Comparison of ENCODE assay signal across 13 mouse cellular contexts in genomic region chr3:123204658-123205057, GRCm38 (mm10). TPM values are rescaled to one million over a fixed set of nuclear protein-coding genes. Genes with fewer than 3 reads are reported as not detected.
DNase-seq lines count a peak whose midpoint lies in the region; ATAC-seq and TF ChIP-seq lines count a peak whose summit lies in the region.
"Had no signal": no experiment of that assay in that cellular context is flagged by ENCODE, and none has a peak within 500 bp of the region (broad histone marks: within the 10 kb centered on the region; RNA-seq: fewer than 3 reads in every experiment).

No protein-coding gene starts in this region.

- no peak overlapping the region for H3K9ac ChIP-seq in heart, adult 2 months (ENCODE audit: low read depth, low read length)
- H3K9ac ChIP-seq in neural tube, embryonic 15.5 days (replicated peaks), result no peak overlapping the region
- no peak overlapping the region for H3K9ac ChIP-seq in intestine, embryonic 14.5 days (ENCODE audit: low read length)
- H3K9ac ChIP-seq in forebrain, embryonic 16.5 days (replicated peaks; ENCODE audit: low read depth, low read length), result no peak overlapping the region
- H3K9ac ChIP-seq: forebrain, embryonic 12.5 days; liver, embryonic 15.5 days had no signal

- no peak for TF ChIP-seq CTCF in heart, adult 2 months (IDR thresholded peaks at IDR 0.05)

- DNase-seq in heart, adult 2 months, result no peak
- no peak for DNase-seq in heart, postnatal 10 days
- DNase-seq in neural tube, embryonic 10.5 days (ENCODE audit: extremely low spot score, low spot score), result no peak
- no peak for DNase-seq in intestine, embryonic 14.5 days (ENCODE audit: low spot score)
- no peak for DNase-seq in frontal cortex, postnatal 36 days (ENCODE audit: low spot score in 2 of 2)
- DNase-seq in embryo, embryonic 11 days, result no peak
- DNase-seq: cerebellum, postnatal 25 days; layer of hippocampus, adult 9-11 months had no signal

- peaks cover 6% of the 10 kb centered on the region for H3K36me3 ChIP-seq in heart, adult 2 months (ENCODE audit: control insufficient read depth, insufficient read depth, low read length)
- no peaks in the 10 kb centered on the region for H3K36me3 ChIP-seq in neural tube, embryonic 15.5 days
- H3K36me3 ChIP-seq in intestine, embryonic 14.5 days (ENCODE audit: control insufficient read depth, insufficient read depth, low read length), result no peaks in the 10 kb centered on the region
- no peaks in the 10 kb centered on the region for H3K36me3 ChIP-seq in forebrain, embryonic 16.5 days (ENCODE audit: control insufficient read depth, insufficient read depth)
- H3K36me3 ChIP-seq: forebrain, embryonic 12.5 days; liver, embryonic 15.5 days had no signal

- TF ChIP-seq POLR2A in heart, adult 2 months (IDR thresholded peaks at IDR 0.05; ENCODE audit: insufficient read depth, low read depth, low read length), result 0 out of 2 replicates have a peak, but pooled peaks have one; percentile 27

- WGBS in heart, adult 2 months, result 24% methylated on average over 4 of the region's 4 CpGs
- 66% methylated on average over 4 of the region's 4 CpGs for WGBS in neural tube, embryonic 15.5 days
- 14% methylated on average over 4 of the region's 4 CpGs for WGBS in intestine, embryonic 14.5 days
- WGBS in forebrain, embryonic 16.5 days, result 36% methylated on average over 4 of the region's 4 CpGs

- no peak for ATAC-seq in neural tube, embryonic 15.5 days (ENCODE audit: low FRiP score)
- ATAC-seq in intestine, embryonic 14.5 days (replicated peaks; ENCODE audit: low FRiP score, low TSS enrichment, low read depth), result peak; percentile 82
- ATAC-seq in forebrain, embryonic 16.5 days, result no peak
- ATAC-seq: midbrain, embryonic 16.5 days had no signal

- H3K4me2 ChIP-seq in neural tube, embryonic 15.5 days, result no peak overlapping the region
- peak overlapping the region; percentile 33 for H3K4me2 ChIP-seq in intestine, embryonic 14.5 days (ENCODE audit: low read length)
- H3K4me2 ChIP-seq in forebrain, embryonic 16.5 days (ENCODE audit: low read length), result no peak overlapping the region
- H3K4me2 ChIP-seq: forebrain, embryonic 12.5 days; liver, embryonic 15.5 days had no signal

- H3K4me3 ChIP-seq in heart, adult 2 months, result no peak overlapping the region
- no peak overlapping the region for H3K4me3 ChIP-seq in neural tube, embryonic 15.5 days (replicated peaks)
- no peak overlapping the region for H3K4me3 ChIP-seq in intestine, embryonic 14.5 days (ENCODE audit: low read depth, low read length)
- no peak overlapping the region for H3K4me3 ChIP-seq in forebrain, embryonic 16.5 days (replicated peaks; ENCODE audit: low read length)
- H3K4me3 ChIP-seq: forebrain, embryonic 12.5 days; liver, embryonic 15.5 days had no signal

- no peak for TF ChIP-seq EP300 in heart, adult 2 months (IDR thresholded peaks at IDR 0.05; ENCODE audit: insufficient read depth, low read depth, low read length)

- H3K27me3 ChIP-seq in heart, adult 2 months (ENCODE audit: control insufficient read depth, insufficient read depth, low read length), result no peaks in the 10 kb centered on the region
- H3K27me3 ChIP-seq in neural tube, embryonic 15.5 days (replicated peaks), result no peaks in the 10 kb centered on the region
- no peaks in the 10 kb centered on the region for H3K27me3 ChIP-seq in intestine, embryonic 14.5 days (replicated peaks; ENCODE audit: control insufficient read depth, insufficient read depth, low read length)
- no peaks in the 10 kb centered on the region for H3K27me3 ChIP-seq in forebrain, embryonic 16.5 days (replicated peaks; ENCODE audit: control insufficient read depth, insufficient read depth, low read length)
- H3K27me3 ChIP-seq: forebrain, embryonic 12.5 days; liver, embryonic 15.5 days had no signal

- H3K79me2 ChIP-seq in heart, adult 2 months (replicated peaks; ENCODE audit: control insufficient read depth, insufficient read depth, low read length), result no peaks in the 10 kb centered on the region

- H3K27ac ChIP-seq in heart, adult 2 months, result peak overlapping the region; percentile 50
- H3K27ac ChIP-seq in neural tube, embryonic 15.5 days (replicated peaks), result 0 out of 2 replicates have a peak overlapping the region, but pooled peaks have one; percentile 1
- H3K27ac ChIP-seq in intestine, embryonic 14.5 days (ENCODE audit: low read depth), result peak overlapping the region; percentile 80
- H3K27ac ChIP-seq in forebrain, embryonic 16.5 days (ENCODE audit: low read length), result no peak overlapping the region
- H3K27ac ChIP-seq: forebrain, embryonic 12.5 days; liver, embryonic 15.5 days had no signal

- H3K4me1 ChIP-seq in heart, adult 2 months (ENCODE audit: control insufficient read depth, insufficient read depth, low read length), result peaks cover 7% of the 10 kb centered on the region
- H3K4me1 ChIP-seq in neural tube, embryonic 15.5 days, result no peaks in the 10 kb centered on the region
- peaks cover 14% of the 10 kb centered on the region for H3K4me1 ChIP-seq in intestine, embryonic 14.5 days (replicated peaks; ENCODE audit: control insufficient read depth, insufficient read depth, low read length)
- no peaks in the 10 kb centered on the region for H3K4me1 ChIP-seq in forebrain, embryonic 16.5 days (replicated peaks; ENCODE audit: control insufficient read depth, insufficient read depth, low read length)
- H3K4me1 ChIP-seq: forebrain, embryonic 12.5 days; liver, embryonic 15.5 days had no signal

- intact Hi-C loops in heart, adult 2 months (cut with DNase I), result no loop called here
- intact Hi-C loops in heart, postnatal 10 days (cut with DNase I), result no loop called here

- no peaks in the 10 kb centered on the region for H3K9me3 ChIP-seq in neural tube, embryonic 15.5 days (replicated peaks)
- H3K9me3 ChIP-seq in intestine, embryonic 14.5 days (ENCODE audit: control insufficient read depth, low read length), result no peaks in the 10 kb centered on the region
- H3K9me3 ChIP-seq in forebrain, embryonic 16.5 days (ENCODE audit: control insufficient read depth, low read length), result no peaks in the 10 kb centered on the region
- H3K9me3 ChIP-seq: forebrain, embryonic 12.5 days; liver, embryonic 15.5 days had no signal

RNA-seq across cellular contexts. Expression of gene Synpo2, which starts 31.3 kb away (rescaled TPM):
- total RNA-seq in heart, adult 2 months (2021), result 10 to 100 TPM; 85.8 to 97.5 TPM
- 19.3 and 27.6 TPM in 2 replicates for polyA plus RNA-seq in heart, adult 2 months (2012; rRNA removed)
- total RNA-seq in heart, postnatal 10 days (2021), result 10 to 100 TPM; 37.8 to 43.1 TPM
- 1.8 and 6.8 TPM in 2 replicates for polyA plus RNA-seq in neural tube, embryonic 15.5 days (2015; fragmentation: Nextera tagmentation; extraction: Ambion mirVana)
- 56.2 and 61.7 TPM in 2 replicates for polyA plus RNA-seq in intestine, embryonic 14.5 days (2014; fragmentation: Nextera tagmentation; extraction: Ambion mirVana)
- 0.87 and 0.90 TPM in 2 replicates for polyA plus RNA-seq in forebrain, embryonic 16.5 days (2015; fragmentation: Nextera tagmentation; extraction: Ambion mirVana)
